Mouse (Mus musculus): Measurements from ENCODE around the gene Olfr543. TPM values are rescaled to one million over a fixed set of nuclear protein-coding genes. Genes with fewer than 3 reads are reported as not detected.

Gene Olfr543
- total and polyA plus RNA-seq, 3 experiments: 0.27 TPM; not detected in 2

DNA sequence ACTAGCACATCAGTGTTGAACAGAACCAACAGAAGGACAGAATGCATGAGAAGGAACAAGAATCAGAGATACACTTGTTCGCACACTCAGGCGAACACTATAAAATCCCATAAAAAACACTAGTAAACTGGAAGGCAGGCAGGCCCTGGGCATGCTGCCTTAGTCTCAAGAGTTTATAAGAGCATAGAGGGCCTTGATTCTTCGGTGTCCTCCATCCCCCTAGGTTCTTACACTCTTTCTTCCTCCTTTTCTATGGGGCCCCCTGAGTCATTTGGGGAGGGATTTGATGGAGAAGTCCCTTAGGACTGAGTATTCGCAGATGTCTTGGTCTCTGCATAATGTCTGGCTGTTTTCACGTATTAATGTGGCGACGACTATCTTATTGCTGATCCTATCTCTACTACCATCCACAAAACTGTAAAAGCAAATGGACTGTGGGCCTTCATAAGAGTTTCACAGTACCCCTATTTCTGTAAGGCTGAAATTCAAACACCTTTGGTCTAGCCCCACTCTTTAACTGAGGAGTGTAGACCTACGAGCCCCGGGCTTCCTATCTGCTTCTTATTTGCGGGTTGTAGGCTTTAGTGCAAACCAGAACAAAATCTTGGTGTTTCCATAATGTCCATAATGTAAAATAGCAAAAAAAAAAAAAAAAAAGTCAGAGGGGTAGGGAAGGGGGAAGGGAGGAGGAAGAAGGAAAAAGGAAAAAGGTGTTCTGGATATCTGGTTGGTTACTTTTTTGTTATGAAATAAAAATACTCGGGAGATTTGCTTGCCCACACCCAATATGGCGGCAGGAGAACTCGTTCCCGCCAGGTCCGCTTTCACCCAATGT is 40.4 kb downstream of the Olfr543 start:
- TF ChIP-seq GATA2 (IDR thresholded peaks at IDR 0.05; ENCODE audit: borderline replicate concordance, low read depth, low read length): no peak
- no peak for TF ChIP-seq GATA1 (IDR thresholded peaks at IDR 0.05; ENCODE audit: borderline replicate concordance, low read length)
- no peak for TF ChIP-seq POLR2AphosphoS5 (IDR thresholded peaks at IDR 0.05; ENCODE audit: insufficient replicate concordance, low read depth, low read length)
- TF ChIP-seq TAL1 (conservative IDR thresholded peaks at IDR 0.05; ENCODE audit: low read depth, low read length): no peak
- TF ChIP-seq CTCF (IDR thresholded peaks at IDR 0.05; ENCODE audit: low read depth, low read length): no peak
- peak overlapping the region; percentile 92; the same call in 1 of the 2 replicates for H3K4me3 ChIP-seq (ENCODE audit: low read depth, low read length)
- H3K36me3 ChIP-seq (replicated peaks): peaks cover 28% of the 10 kb centered on the region
- no peaks in the 10 kb centered on the region for H3K9me3 ChIP-seq (replicated peaks)
- ATAC-seq (ENCODE audit: extremely low read depth, insufficient number of reproducible peaks, low FRiP score, poor library complexity, severe bottlenecking) (no peak), DNase-seq (ENCODE audit: low spot score) (peak; percentile 15)
- peaks cover 27% of the 10 kb centered on the region for H3K4me1 ChIP-seq (ENCODE audit: insufficient read depth, low read depth, low read length)
- H3K27me3 ChIP-seq (ENCODE audit: insufficient read depth, low read length): no peaks in the 10 kb centered on the region

DNA sequence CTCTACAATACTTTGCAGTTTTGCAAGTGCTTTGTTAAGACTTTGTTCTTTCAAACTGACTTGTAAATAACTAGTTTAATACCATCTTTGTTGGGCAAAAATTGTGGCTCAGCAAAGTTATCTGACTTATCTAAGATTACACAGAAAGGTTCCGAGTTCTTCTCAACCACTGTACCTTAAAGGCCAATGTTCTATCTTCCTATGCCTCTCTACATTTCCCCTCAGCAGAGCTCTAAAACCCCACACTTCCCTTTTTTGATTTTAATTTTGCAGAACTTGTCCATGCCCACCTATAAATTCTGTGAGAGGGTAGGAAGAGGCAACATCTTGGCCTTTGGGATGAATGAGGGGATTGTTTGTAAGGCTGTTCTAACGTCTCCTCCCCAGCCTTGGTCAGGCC is 47.1 kb downstream of the Olfr543 start:
- H3K36me3 ChIP-seq (replicated peaks): peaks cover 55% of the 10 kb centered on the region
- ATAC-seq (ENCODE audit: extremely low read depth, insufficient number of reproducible peaks, low FRiP score, poor library complexity, severe bottlenecking) (no peak), DNase-seq (ENCODE audit: low spot score) (no peak)
- no peaks in the 10 kb centered on the region for H3K9me3 ChIP-seq (replicated peaks)
- H3K4me3 ChIP-seq (ENCODE audit: low read depth, low read length): no peak overlapping the region
- no peak for TF ChIP-seq TAL1 (conservative IDR thresholded peaks at IDR 0.05; ENCODE audit: low read depth, low read length)
- no peak for TF ChIP-seq POLR2AphosphoS5 (IDR thresholded peaks at IDR 0.05; ENCODE audit: insufficient replicate concordance, low read depth, low read length)
- no peak for TF ChIP-seq CTCF (IDR thresholded peaks at IDR 0.05; ENCODE audit: low read depth, low read length)
- TF ChIP-seq GATA1 (IDR thresholded peaks at IDR 0.05; ENCODE audit: borderline replicate concordance, low read length): no peak
- TF ChIP-seq GATA2 (IDR thresholded peaks at IDR 0.05; ENCODE audit: borderline replicate concordance, low read depth, low read length): no peak
- H3K27me3 ChIP-seq (ENCODE audit: insufficient read depth, low read length): no peaks in the 10 kb centered on the region
- peaks cover 6% of the 10 kb centered on the region for H3K4me1 ChIP-seq (ENCODE audit: insufficient read depth, low read depth, low read length)

Other genes with a start within 250 kb of the Olfr543 start
Only the 20 nearest of the 21 such genes appear.
- gene Rhog, start 225.6 kb downstream of the Olfr543 start, total RNA-seq (2014; fragmentation: Nextera tagmentation): 240 and 241 TPM in 2 replicates
- gene Rhog, start 225.6 kb downstream of the Olfr543 start, total RNA-seq (2017): 50.4 and 68.5 TPM in 2 replicates
- 121 and 212 TPM in 2 replicates for gene Rhog, start 225.6 kb downstream of the Olfr543 start, polyA plus RNA-seq (2012)
- 25.8 and 27.3 TPM in 2 replicates for gene Stim1, start 213.9 kb downstream of the Olfr543 start, total RNA-seq (2014; fragmentation: Nextera tagmentation)
- 24.2 and 25.1 TPM in 2 replicates for gene Stim1, start 213.9 kb downstream of the Olfr543 start, total RNA-seq (2017)
- gene Stim1, start 213.9 kb downstream of the Olfr543 start, polyA plus RNA-seq (2012): 20.2 and 35.8 TPM in 2 replicates
- 264 and 285 TPM in 2 replicates for gene Rrm1, start 40.0 kb downstream of the Olfr543 start, total RNA-seq (2014; fragmentation: Nextera tagmentation)
- 524 and 591 TPM in 2 replicates for gene Rrm1, start 40.0 kb downstream of the Olfr543 start, total RNA-seq (2017)
- 64.3 and 131 TPM in 2 replicates for gene Rrm1, start 40.0 kb downstream of the Olfr543 start, polyA plus RNA-seq (2012)
- not detected in 2 replicates for gene Olfr544, start 6.6 kb upstream of the Olfr543 start, total RNA-seq (2014; fragmentation: Nextera tagmentation)
- gene Olfr544, start 6.6 kb upstream of the Olfr543 start, total RNA-seq (2017): 0.12 TPM in 1 of 2 replicates, not detected in the other
- not detected in 2 replicates for gene Olfr544, start 6.6 kb upstream of the Olfr543 start, polyA plus RNA-seq (2012)
- gene Olfr545, start 17.9 kb upstream of the Olfr543 start, total RNA-seq (2014; fragmentation: Nextera tagmentation): not detected in 2 replicates
- gene Olfr545, start 17.9 kb upstream of the Olfr543 start, total RNA-seq (2017): 0.05 TPM in 1 of 2 replicates, not detected in the other
- not detected in 2 replicates for gene Olfr545, start 17.9 kb upstream of the Olfr543 start, polyA plus RNA-seq (2012)
- not detected in 2 replicates for gene Olfr547, start 53.1 kb upstream of the Olfr543 start, total RNA-seq (2014; fragmentation: Nextera tagmentation)
- not detected in 2 replicates for gene Olfr547, start 53.1 kb upstream of the Olfr543 start, total RNA-seq (2017)
- not detected in 2 replicates for gene Olfr547, start 53.1 kb upstream of the Olfr543 start, polyA plus RNA-seq (2012)
- not detected in 2 replicates for gene Olfr548-ps1, start 59.2 kb upstream of the Olfr543 start, total RNA-seq (2014; fragmentation: Nextera tagmentation)
- gene Olfr548-ps1, start 59.2 kb upstream of the Olfr543 start, total RNA-seq (2017): under 0.01 and 0.05 TPM in 2 replicates
- gene Olfr548-ps1, start 59.2 kb upstream of the Olfr543 start, polyA plus RNA-seq (2012): not detected in 2 replicates
- gene Olfr549, start 68.2 kb upstream of the Olfr543 start, total RNA-seq (2014; fragmentation: Nextera tagmentation): not detected in 2 replicates
- gene Olfr549, start 68.2 kb upstream of the Olfr543 start, total RNA-seq (2017): 0.05 and 0.23 TPM in 2 replicates
- not detected in 2 replicates for gene Olfr549, start 68.2 kb upstream of the Olfr543 start, polyA plus RNA-seq (2012)
- gene Trim21, start 83.8 kb upstream of the Olfr543 start, total RNA-seq (2014; fragmentation: Nextera tagmentation): 7.0 and 8.6 TPM in 2 replicates
- 19.2 and 23.2 TPM in 2 replicates for gene Trim21, start 83.8 kb upstream of the Olfr543 start, total RNA-seq (2017)
- 3.2 and 5.4 TPM in 2 replicates for gene Trim21, start 83.8 kb upstream of the Olfr543 start, polyA plus RNA-seq (2012)
- gene Olfr550, start 89.8 kb upstream of the Olfr543 start, total RNA-seq (2014; fragmentation: Nextera tagmentation): not detected in 2 replicates
- 0.06 and 0.11 TPM in 2 replicates for gene Olfr550, start 89.8 kb upstream of the Olfr543 start, total RNA-seq (2017)
- gene Olfr550, start 89.8 kb upstream of the Olfr543 start, polyA plus RNA-seq (2012): not detected in 2 replicates
- not detected in 2 replicates for gene Olfr551, start 110.2 kb upstream of the Olfr543 start, total RNA-seq (2014; fragmentation: Nextera tagmentation)
- gene Olfr551, start 110.2 kb upstream of the Olfr543 start, total RNA-seq (2017): 0.23 and 0.27 TPM in 2 replicates
- not detected in 2 replicates for gene Olfr551, start 110.2 kb upstream of the Olfr543 start, polyA plus RNA-seq (2012)
- gene Olfr552, start 116.1 kb upstream of the Olfr543 start, total RNA-seq (2014; fragmentation: Nextera tagmentation): not detected in 2 replicates
- gene Olfr552, start 116.1 kb upstream of the Olfr543 start, total RNA-seq (2017): 0.05 and 0.17 TPM in 2 replicates
- gene Olfr552, start 116.1 kb upstream of the Olfr543 start, polyA plus RNA-seq (2012): not detected in 2 replicates
- not detected in 2 replicates for gene Olfr553, start 136.5 kb upstream of the Olfr543 start, total RNA-seq (2014; fragmentation: Nextera tagmentation)
- gene Olfr553, start 136.5 kb upstream of the Olfr543 start, total RNA-seq (2017): 0.12 and 0.22 TPM in 2 replicates
- not detected in 2 replicates for gene Olfr553, start 136.5 kb upstream of the Olfr543 start, polyA plus RNA-seq (2012)
- gene Olfr554, start 156.8 kb upstream of the Olfr543 start, total RNA-seq (2014; fragmentation: Nextera tagmentation): not detected in 2 replicates
- gene Olfr554, start 156.8 kb upstream of the Olfr543 start, total RNA-seq (2017): 0.06 and 0.16 TPM in 2 replicates
- not detected in 2 replicates for gene Olfr554, start 156.8 kb upstream of the Olfr543 start, polyA plus RNA-seq (2012)
- not detected in 2 replicates for gene Olfr555, start 177.1 kb upstream of the Olfr543 start, total RNA-seq (2014; fragmentation: Nextera tagmentation)
- 0.17 and 0.22 TPM in 2 replicates for gene Olfr555, start 177.1 kb upstream of the Olfr543 start, total RNA-seq (2017)
- not detected in 2 replicates for gene Olfr555, start 177.1 kb upstream of the Olfr543 start, polyA plus RNA-seq (2012)
- not detected in 2 replicates for gene Olfr556, start 183.2 kb upstream of the Olfr543 start, total RNA-seq (2014; fragmentation: Nextera tagmentation)
- gene Olfr556, start 183.2 kb upstream of the Olfr543 start, total RNA-seq (2017): 0.23 and 0.27 TPM in 2 replicates
- not detected in 2 replicates for gene Olfr556, start 183.2 kb upstream of the Olfr543 start, polyA plus RNA-seq (2012)
- gene Trim68, start 205.6 kb upstream of the Olfr543 start, total RNA-seq (2014; fragmentation: Nextera tagmentation): 12.9 and 19.6 TPM in 2 replicates
- 9.6 and 9.9 TPM in 2 replicates for gene Trim68, start 205.6 kb upstream of the Olfr543 start, total RNA-seq (2017)
- gene Trim68, start 205.6 kb upstream of the Olfr543 start, polyA plus RNA-seq (2012): 2.0 and 2.3 TPM in 2 replicates
- gene Olfr557, start 214.2 kb upstream of the Olfr543 start, total RNA-seq (2014; fragmentation: Nextera tagmentation): not detected in 2 replicates
- gene Olfr557, start 214.2 kb upstream of the Olfr543 start, total RNA-seq (2017): 0.06 TPM in 1 of 2 replicates, not detected in the other
- gene Olfr557, start 214.2 kb upstream of the Olfr543 start, polyA plus RNA-seq (2012): not detected in 2 replicates
- not detected in 2 replicates for gene Olfr558, start 220.5 kb upstream of the Olfr543 start, total RNA-seq (2014; fragmentation: Nextera tagmentation)
- 0.11 and 0.17 TPM in 2 replicates for gene Olfr558, start 220.5 kb upstream of the Olfr543 start, total RNA-seq (2017)
- not detected in 2 replicates for gene Olfr558, start 220.5 kb upstream of the Olfr543 start, polyA plus RNA-seq (2012)
- not detected in 2 replicates for gene Olfr33, start 237.4 kb upstream of the Olfr543 start, total RNA-seq (2014; fragmentation: Nextera tagmentation)
- gene Olfr33, start 237.4 kb upstream of the Olfr543 start, total RNA-seq (2017): not detected in 2 replicates
- not detected in 2 replicates for gene Olfr33, start 237.4 kb upstream of the Olfr543 start, polyA plus RNA-seq (2012)